Mouse (Mus musculus) bone marrow, adult 2 months (tissue): ENCODE data around the gene Clip1. TPM values are rescaled to one million over a fixed set of nuclear protein-coding genes. Genes with fewer than 3 reads are reported as not detected.

Experiments used
- H3K27ac ChIP-seq: fragments of 200-500 bp; 2 replicates; pipeline ENCODE4 v1.5.1; 2012; ENCODE audit warnings: low read depth, mild to moderate bottlenecking, control low read depth, inconsistent platforms, low read length; ENCODE audit not compliant: control insufficient read depth, poor library complexity, insufficient read depth
- H3K4me1 ChIP-seq: fragments of 200-500 bp; 2 replicates; pipeline ENCODE4 v1.6.1; 2011; ENCODE audit warnings: low read length; ENCODE audit not compliant: control insufficient read depth, insufficient read depth
- H3K4me3 ChIP-seq: fragments of 200-500 bp; replicated peaks from 2 replicates; pipeline ENCODE3; 2011; ENCODE audit warnings: mild to moderate bottlenecking, low read depth, low read length, control low read depth; ENCODE audit not compliant: control insufficient read depth
- CTCF ChIP-seq: fragments of 200-500 bp; IDR thresholded peaks from 2 replicates; pipeline ENCODE4 v1.5.1; 2011; ENCODE audit warnings: low read length, control low read depth; ENCODE audit not compliant: control insufficient read depth, insufficient read depth
- POLR2A ChIP-seq: fragments of 200-500 bp; IDR thresholded peaks from 2 replicates; pipeline ENCODE4 v1.6.1; 2011; ENCODE audit warnings: low read depth, mild to moderate bottlenecking, control low read depth, low read length, borderline replicate concordance; ENCODE audit not compliant: control insufficient read depth
- WGBS: fragments of 180-500 bp; shearing (Covaris S2); methylation state at CpG from one replicate; pipeline ENCODE4 v1.1.7; 2018; 5-methylcytosine and 5-hydroxymethylcytosine counted together
- polyA plus RNA-seq: library from polyadenylated mRNA; stranded (reverse); fragments of >200 nt; gene quantifications from 2 replicates; pipeline ENCODE4 v1.2.4, GENCODE M21; 2011; ENCODE audit warnings: low replicate concordance; ENCODE audit not compliant: missing spikeins, insufficient read depth, insufficient read length

Clip1 gene
- polyA plus RNA-seq, 1 experiment, result 29.8 TPM

DNA sequence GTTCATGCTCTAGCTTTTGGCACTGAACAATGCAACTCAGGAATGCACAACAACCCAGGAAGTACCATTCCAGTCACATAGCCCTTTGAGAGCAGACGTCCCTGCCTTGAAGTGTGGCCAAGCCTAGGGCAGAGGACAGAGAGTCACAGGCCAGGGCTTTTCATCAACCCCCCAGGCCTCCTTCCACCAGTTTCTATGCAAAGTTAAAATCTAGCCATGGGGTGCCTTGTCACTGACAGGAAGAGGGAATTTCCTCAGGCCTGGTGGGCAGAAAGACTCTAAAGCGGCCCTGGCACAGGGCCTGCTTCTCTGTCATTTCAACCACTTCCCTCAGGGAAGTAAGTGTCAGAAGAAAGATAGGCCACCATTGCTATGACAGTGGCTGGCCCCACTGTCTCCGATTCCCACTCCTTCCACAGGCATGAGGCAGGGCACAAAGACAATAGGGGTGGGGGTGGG lies 77.2 kb downstream of the Clip1 start:
- no peaks in the 10 kb centered on the region for H3K4me1 ChIP-seq
- H3K4me3 ChIP-seq, result no peak overlapping the region
- no peak for TF ChIP-seq POLR2A
- TF ChIP-seq CTCF, result no peak
- no peak overlapping the region for H3K27ac ChIP-seq
- 52% methylated on average over 3 of the region's 3 CpGs for WGBS

DNA sequence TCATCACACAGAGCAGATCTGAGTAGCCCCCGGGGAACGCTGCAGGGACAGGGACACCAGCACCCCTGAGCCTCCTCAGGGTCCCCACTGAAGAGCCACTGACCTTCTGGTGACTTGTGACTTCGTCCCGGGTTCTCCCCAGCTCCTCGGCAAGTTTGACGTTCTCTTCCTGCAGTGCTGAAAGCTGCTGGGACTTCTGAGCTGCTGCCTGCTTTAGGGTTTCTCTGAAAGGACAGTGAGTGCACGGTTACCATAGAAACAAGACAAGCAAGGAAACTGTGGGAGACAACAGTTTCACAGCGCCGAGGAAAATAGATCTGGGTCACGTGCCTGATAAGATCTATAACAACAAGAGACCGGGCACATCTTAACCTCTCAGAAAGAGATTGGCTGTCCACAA lies 80.9 kb downstream of the Clip1 start:
- Histone ChIP-seq H3K4me1 (no peaks in the 10 kb centered on the region), H3K4me3 (no peak overlapping the region), H3K27ac (no peak overlapping the region; the same call in 1 of the 2 replicates)
- TF ChIP-seq POLR2A (no peak), CTCF (no peak)
- 69% methylated on average over 11 of the region's 11 CpGs for WGBS

DNA sequence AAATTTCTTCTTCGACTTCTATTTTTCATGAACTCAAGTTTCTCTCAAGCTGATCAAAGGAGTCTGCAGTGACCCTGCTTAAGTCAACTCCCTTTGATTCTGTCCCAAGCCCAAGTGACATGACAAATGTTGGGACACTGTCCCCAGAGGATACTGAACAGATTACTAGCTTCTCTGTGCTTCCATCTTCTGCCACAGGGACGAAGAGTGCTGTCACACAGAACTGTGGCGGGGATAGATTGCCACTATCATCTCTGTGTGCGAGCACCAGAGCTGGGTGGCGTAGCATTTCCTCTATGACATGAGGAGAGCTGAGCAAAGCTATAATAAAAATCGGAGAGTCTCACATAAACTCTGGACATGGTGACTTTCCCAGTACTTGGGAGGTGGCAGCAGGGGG lies 82.2 kb downstream of the Clip1 start:
- Histone ChIP-seq H3K4me1 (no peaks in the 10 kb centered on the region), H3K27ac (no peak overlapping the region), H3K4me3 (no peak overlapping the region)
- TF ChIP-seq POLR2A, result no peak
- no peak for TF ChIP-seq CTCF
- WGBS, result 75% methylated on average over 6 of the region's 6 CpGs

DNA sequence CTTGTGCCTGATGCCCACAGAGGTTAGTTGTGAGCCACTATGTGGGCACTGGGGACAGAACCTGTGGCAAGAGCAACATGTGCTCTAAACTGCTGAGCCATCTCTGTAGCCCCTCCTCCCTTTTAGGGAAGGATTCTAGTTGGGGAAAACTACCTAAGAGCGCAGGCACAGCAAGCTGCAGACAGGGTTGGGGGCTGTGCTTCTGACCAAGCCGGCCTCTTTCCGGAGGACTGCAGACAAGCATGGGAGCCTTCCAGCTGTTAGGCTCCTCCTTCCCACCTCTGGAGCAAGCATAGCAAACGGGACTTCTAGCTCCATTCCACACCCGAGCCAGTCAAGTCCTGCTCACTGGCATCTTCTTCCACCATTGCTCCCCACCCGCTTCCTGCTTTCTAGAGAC lies 85.1 kb downstream of the Clip1 start:
- 73% methylated on average over 6 of the region's 6 CpGs for WGBS
- TF ChIP-seq CTCF (no peak), POLR2A (no peak)
- Histone ChIP-seq H3K27ac (no peak overlapping the region), H3K4me1 (no peaks in the 10 kb centered on the region), H3K4me3 (no peak overlapping the region)

DNA sequence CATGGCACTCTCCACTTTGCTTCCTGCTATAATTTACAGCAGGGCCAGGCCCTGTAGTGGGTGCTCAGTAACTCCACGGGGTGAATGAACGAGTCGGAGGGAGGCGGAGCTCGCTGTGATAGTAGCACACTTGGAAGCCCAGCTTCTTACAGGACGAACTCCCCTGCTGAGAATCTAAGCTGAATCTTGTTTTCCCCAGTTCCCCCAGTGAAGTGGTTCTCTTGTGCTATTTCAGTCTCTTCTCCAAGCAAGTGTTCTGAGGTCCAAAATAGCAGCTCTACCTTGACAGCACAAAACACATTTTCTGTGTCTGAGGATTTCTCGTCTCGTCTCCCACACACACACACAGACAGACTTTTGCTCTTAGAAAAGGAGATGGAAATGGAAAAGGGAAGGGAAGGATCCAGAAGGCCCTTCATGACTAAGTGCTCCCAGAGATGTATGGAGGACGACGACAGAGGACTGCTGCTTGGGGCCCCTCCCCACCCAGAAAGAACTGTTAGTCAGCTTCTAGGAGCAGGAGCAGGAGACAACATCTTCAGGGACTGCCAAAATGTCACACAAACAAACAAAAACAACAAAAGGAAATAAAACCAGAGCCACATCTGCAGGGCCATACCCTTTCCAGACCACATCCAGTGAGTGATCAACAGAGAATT lies 90.7 kb downstream of the Clip1 start:
- WGBS, result 89% methylated on average over 10 of the region's 10 CpGs
- TF ChIP-seq POLR2A, result no peak
- no peak for TF ChIP-seq CTCF
- Histone ChIP-seq H3K4me1 (no peaks in the 10 kb centered on the region), H3K27ac (no peak overlapping the region), H3K4me3 (no peak overlapping the region)

DNA sequence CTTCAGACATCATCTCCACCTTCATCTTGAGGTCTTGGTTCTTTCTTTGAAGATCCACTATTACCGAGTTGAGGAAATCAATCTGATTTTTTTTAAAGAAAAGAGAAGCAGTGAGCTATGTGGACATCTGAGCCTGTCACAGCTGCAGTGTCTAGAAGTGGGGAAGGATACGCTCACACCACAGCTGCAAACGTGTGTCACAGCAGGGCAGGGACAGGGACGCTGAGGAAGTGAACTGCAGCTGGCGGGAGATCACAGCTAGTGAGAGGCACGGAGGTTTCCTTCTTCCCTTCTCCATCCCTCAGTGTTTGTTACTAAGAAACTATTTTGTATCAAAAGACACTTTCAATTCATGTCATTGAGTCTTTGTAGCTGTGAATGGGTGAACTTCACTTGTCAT lies 104.4 kb downstream of the Clip1 start:
- no peak overlapping the region for H3K4me3 ChIP-seq
- peaks cover 1% of the 10 kb centered on the region; the same call in 1 of the 2 replicates for H3K4me1 ChIP-seq
- 55% methylated on average over 6 of the region's 6 CpGs for WGBS
- TF ChIP-seq CTCF (no peak), POLR2A (no peak)
- no peak overlapping the region for H3K27ac ChIP-seq

DNA sequence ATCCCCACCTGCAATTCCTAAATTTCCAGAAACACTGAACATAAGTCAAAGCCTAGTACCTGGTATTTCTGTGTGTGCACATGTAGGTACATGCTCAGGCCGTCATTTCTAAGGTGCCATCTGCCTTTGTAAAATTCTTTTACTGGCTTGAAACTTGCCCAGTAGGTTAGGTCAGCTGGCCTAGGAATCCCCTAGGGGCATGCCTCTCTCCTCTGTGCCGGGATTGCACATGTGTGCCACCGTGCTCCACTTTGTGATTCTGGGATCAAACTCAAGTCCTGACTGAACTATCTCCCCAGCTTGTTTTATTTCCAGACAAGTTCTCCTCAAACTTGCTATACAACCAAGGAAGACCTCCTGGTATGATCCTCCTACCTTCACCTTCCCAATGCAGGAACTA lies 107.7 kb downstream of the Clip1 start:
- H3K4me1 ChIP-seq, result no peaks in the 10 kb centered on the region; the same call in 1 of the 2 replicates
- TF ChIP-seq CTCF (no peak), POLR2A (no peak)
- no peak overlapping the region for H3K27ac ChIP-seq
- no peak overlapping the region for H3K4me3 ChIP-seq
- 88% methylated on average over 3 of the region's 3 CpGs for WGBS

DNA sequence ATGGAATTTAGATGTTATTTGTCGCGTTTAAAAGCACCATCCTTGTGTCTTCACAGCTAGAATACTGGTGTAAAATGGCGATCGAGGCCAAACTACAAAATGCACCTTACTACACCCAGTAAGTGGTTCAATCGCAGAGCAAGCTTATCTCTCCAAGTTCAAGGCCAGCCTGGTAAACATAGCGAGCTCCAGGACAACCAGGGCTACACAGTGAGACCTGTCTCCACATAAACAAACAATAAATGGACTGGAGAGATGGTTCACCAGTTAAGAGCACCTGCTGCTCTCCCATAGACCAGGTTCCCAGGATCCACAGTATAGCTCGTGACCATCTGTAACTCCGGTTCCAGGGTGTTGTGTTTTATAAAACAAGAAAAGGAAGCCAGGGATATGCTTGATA lies 111.1 kb downstream of the Clip1 start:
- TF ChIP-seq CTCF, result no peak
- TF ChIP-seq POLR2A, result no peak
- H3K27ac ChIP-seq, result no peak overlapping the region
- 60% methylated on average over 8 of the region's 8 CpGs for WGBS
- no peaks in the 10 kb centered on the region; the same call in 1 of the 2 replicates for H3K4me1 ChIP-seq
- no peak overlapping the region for H3K4me3 ChIP-seq

DNA sequence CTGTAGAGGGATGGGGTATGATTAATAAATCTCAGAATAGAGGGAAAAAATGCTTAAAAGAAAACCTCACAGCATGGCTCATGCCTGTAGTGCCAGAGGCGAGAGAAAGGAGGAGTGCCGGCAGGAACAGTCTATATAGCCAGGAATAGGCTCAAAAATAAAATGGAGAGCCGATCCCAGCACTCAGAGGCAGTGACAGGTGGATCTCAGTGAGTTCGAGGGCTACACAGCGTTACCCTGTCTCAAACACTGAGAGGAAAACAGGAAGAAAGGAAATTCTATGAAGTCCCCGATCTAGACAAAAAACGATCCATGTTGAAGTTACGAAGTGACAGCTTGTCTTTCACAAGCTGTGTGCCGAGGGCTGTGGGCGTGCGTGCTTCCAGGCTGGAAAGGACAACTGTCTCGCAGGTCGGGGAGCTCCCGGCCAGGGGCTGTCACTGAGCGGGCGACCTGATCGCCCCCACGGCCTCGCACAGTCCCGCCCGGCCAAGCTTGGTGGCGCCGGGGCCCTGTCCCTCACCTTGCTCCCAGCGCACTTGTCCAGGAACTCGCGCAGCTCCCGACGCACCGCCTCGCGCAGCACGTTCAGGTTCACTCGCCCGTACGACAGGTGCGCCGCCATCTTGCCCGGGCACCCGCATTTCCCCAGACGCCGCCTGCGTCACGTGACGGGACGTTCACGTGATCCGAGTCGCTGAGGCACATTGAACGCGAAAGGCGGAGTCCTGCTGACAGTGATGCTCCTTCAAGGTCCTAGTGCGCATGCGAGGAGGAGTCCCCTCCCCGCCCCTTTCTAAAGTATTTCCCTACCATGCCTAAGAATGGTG lies 111.8 kb downstream of the Clip1 start, which contains the start of gene Vps33a:
Gene Vps33a (minus strand): TSS at position 682 of the 830 bp plus-strand sequence.
- under 1% methylated on average over 54 of the region's 54 CpGs for WGBS
- TF ChIP-seq CTCF, result 0 out of 2 replicates have a peak, but pooled peaks have one; percentile 11
- peak; percentile 95 for TF ChIP-seq POLR2A
- peak within 1 kb of the TSS; percentile 94 for H3K4me3 ChIP-seq

More for the DNA sequence above, 111.8 kb downstream of the Clip1 start, which contains the start of gene Vps33a:
- Histone ChIP-seq H3K4me1 (no peaks in the 10 kb centered on the region; the same call in 1 of the 2 replicates), H3K27ac (peak within 1 kb of the TSS; percentile 69)
